Mouse (Mus musculus) colon, adult 2 months (tissue): ENCODE data around the gene Ankrd31. TPM values are rescaled to one million over a fixed set of nuclear protein-coding genes. Genes with fewer than 3 reads are reported as not detected.

ENCODE experiments used
- polyA plus RNA-seq: library from polyadenylated mRNA; depleted of rRNA; stranded (reverse); fragments of >200 nt; gene quantifications from 2 replicates; pipeline ENCODE4 v1.2.3, GENCODE M21; 2012; rRNA removed

Gene Ankrd31
- not detected in 2 replicates for polyA plus RNA-seq

DNA sequence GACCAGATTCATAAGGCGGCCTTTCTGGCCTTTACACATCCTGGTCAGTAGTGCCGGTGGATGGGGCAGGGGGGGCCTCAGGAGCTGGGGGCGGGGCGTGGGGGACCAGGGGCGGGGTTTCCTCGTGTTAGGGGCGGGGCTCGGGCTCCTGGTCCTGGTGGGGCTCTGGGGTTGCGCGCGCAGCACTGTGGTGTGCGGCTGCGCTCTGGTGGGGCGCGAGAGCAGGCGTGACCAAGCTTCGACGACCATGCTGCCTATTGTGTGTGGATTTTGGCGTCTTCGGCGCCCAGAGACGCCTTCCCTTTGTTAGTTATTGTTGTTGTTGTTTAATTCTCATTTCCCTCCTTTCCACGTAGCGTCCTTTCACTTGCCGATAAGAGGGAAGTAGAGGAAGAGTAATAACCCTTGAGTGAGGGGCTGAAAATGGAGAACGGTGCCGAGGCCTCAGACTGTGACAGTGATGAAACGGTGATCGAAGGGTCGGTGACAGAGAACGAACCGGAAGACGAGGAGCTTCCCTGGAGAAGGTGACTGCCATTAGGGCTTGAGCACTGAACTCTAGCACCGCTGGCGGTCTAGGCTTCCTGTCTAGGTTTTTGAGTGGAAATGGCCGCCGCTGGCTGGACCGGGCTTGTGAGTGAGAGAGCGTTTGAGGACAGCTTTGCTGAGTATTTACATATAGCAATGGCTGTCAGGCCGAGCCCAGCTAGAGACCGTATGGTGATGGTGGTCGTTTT lies at the start of gene Ankrd31:
TSS of gene Ankrd31 (plus strand) at position 164 of the 737 bp plus-strand sequence.

DNA sequence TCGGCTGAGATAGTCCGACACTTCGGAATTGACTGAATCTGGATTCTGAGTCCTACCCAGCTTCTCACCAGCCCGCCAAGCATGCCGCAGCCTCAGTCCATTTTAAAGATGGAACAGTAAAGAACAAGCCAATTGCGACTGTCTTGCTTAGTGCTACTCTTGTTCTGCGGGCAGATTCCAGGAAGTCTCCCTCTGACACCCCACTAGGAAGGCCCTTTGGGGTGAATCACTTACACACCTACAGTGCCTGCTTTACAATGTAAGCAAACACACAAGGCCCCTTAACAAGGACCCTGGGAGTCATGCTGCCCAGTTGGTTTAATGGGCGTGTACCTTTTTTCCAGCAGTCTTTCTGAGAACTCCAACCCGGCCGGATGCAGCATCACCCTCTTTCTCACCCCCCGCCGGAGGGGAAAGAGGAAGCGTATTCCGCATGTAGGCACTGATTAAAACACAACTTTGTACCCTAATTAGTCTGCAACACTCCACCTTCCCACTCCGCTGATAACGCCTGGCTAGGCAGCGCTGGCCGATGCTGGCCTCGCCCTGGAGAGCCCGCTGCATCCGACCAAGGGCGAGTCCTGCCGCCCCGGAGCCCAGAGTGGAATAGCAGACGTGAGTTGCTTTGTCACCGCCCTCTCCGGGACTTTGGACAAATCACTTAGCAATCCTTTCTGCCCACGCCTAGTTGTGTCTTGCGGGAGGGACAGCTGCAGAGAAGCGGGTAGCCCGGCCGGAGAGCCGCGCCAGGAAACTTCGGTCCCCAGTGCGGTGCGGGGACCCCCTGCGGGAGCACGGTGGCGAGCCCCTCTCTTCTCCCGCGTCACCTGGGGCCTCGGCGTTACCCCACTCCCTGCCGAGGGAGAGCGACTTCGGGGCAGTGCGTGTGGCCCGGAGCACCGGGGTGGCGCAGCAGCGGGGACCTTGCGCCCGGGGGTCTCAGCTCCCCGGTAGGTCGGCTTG lies 176.2 kb downstream of the Ankrd31 start, which contains the start of gene Gcnt4:
TSS of gene Gcnt4 (plus strand) at position 691 of the 963 bp plus-strand sequence.

Other genes starting within 250 kb of the Ankrd31 start
- gene Polk, start 205.7 kb upstream of the Ankrd31 start, polyA plus RNA-seq = 1.1 and 1.2 TPM in 2 replicates
- gene Col4a3bp, start 205.7 kb upstream of the Ankrd31 start, polyA plus RNA-seq = 14.7 and 21.7 TPM in 2 replicates
- gene Hmgcr, start 77.3 kb upstream of the Ankrd31 start, polyA plus RNA-seq = 21.0 and 23.3 TPM in 2 replicates
- gene Gcnt4, start 176.4 kb downstream of the Ankrd31 start, polyA plus RNA-seq = 0.65 and 0.71 TPM in 2 replicates